ENCODE assay signal across 23 mouse cellular contexts in genomic region chr7:30269641-30270040, GRCm38 (mm10). TPM values are rescaled to one million over a fixed set of nuclear protein-coding genes. Genes with fewer than 3 reads are reported as not detected.
DNase-seq lines count a peak whose midpoint lies in the region; ATAC-seq lines count a peak whose summit lies in the region.
"Had no signal": no experiment of that assay in that cellular context is flagged by ENCODE, and none has a peak within 500 bp of the region (broad histone marks: within the 10 kb centered on the region; RNA-seq: fewer than 3 reads in every experiment).

No protein-coding gene starts in this region.

- WGBS in limb, embryonic 12.5 days = 90% methylated on average over 4 of the region's 4 CpGs
- WGBS in limb, embryonic 10.5 days = 88% methylated on average over 4 of the region's 4 CpGs
- 89% methylated on average over 4 of the region's 4 CpGs for WGBS in midbrain, embryonic 14.5 days
- 85% methylated on average over 4 of the region's 4 CpGs for WGBS in midbrain, embryonic 15.5 days

- DNase-seq in cerebellum, postnatal 10 days = peak; percentile 53 to 57
- no peak for DNase-seq in cerebellum, adult 11-12 months
- peak; percentile 39 to 52 for DNase-seq in cerebellum, postnatal 14 days
- DNase-seq in cerebellum, postnatal 4 days (ENCODE audit: low spot score in 2 of 2) = no peak
- no peak for DNase-seq in limb, embryonic 10.5 days (ENCODE audit: low spot score)
- DNase-seq in midbrain, embryonic 14.5 days = no peak
- DNase-seq: adrenal gland, adult 2 months; adrenal gland, adult 8-10 months; adrenal gland, postnatal 10 days; adrenal gland, postnatal 14 days; adrenal gland, postnatal 25 days; adrenal gland, postnatal 36 days; B cell, adult 2 months; cerebellum, adult 11 months; cerebellum, adult 18-20 months had no signal

- no peaks in the 10 kb centered on the region for H3K27me3 ChIP-seq in limb, embryonic 12.5 days
- H3K27me3 ChIP-seq in limb, embryonic 10.5 days (ENCODE audit: low read depth, poor library complexity, severe bottlenecking) = no peaks in the 10 kb centered on the region
- no peaks in the 10 kb centered on the region for H3K27me3 ChIP-seq in midbrain, embryonic 14.5 days (ENCODE audit: control insufficient read depth, insufficient read depth, low read length)
- H3K27me3 ChIP-seq in midbrain, embryonic 15.5 days (replicated peaks) = no peaks in the 10 kb centered on the region
- H3K27me3 ChIP-seq: CH12.LX, Patski had no signal

- no peaks in the 10 kb centered on the region for H3K4me1 ChIP-seq in limb, embryonic 12.5 days (replicated peaks)
- H3K4me1 ChIP-seq in limb, embryonic 10.5 days = no peaks in the 10 kb centered on the region; the same call in 1 of the 2 replicates
- no peaks in the 10 kb centered on the region for H3K4me1 ChIP-seq in midbrain, embryonic 14.5 days (ENCODE audit: control insufficient read depth, insufficient read depth, low read length)
- no peaks in the 10 kb centered on the region for H3K4me1 ChIP-seq in midbrain, embryonic 15.5 days

- H3K9ac ChIP-seq in limb, embryonic 12.5 days (replicated peaks) = 0 out of 2 replicates have a peak overlapping the region, but pooled peaks have one; percentile 8
- 0 out of 2 replicates have a peak overlapping the region, but pooled peaks have one; percentile 6 for H3K9ac ChIP-seq in midbrain, embryonic 14.5 days (replicated peaks; ENCODE audit: low read length)
- no peak overlapping the region for H3K9ac ChIP-seq in midbrain, embryonic 15.5 days

- H3K9me3 ChIP-seq in limb, embryonic 12.5 days = no peaks in the 10 kb centered on the region
- H3K9me3 ChIP-seq in limb, embryonic 10.5 days (replicated peaks) = no peaks in the 10 kb centered on the region
- no peaks in the 10 kb centered on the region for H3K9me3 ChIP-seq in midbrain, embryonic 14.5 days (ENCODE audit: control insufficient read depth, low read length)
- no peaks in the 10 kb centered on the region for H3K9me3 ChIP-seq in midbrain, embryonic 15.5 days
- H3K9me3 ChIP-seq: G1E had no signal

- H3K27ac ChIP-seq in limb, embryonic 12.5 days = no peak overlapping the region
- no peak overlapping the region for H3K27ac ChIP-seq in limb, embryonic 10.5 days
- no peak overlapping the region for H3K27ac ChIP-seq in midbrain, embryonic 14.5 days (replicated peaks; ENCODE audit: low read depth, low read length)
- no peak overlapping the region for H3K27ac ChIP-seq in midbrain, embryonic 15.5 days

- no peak for ATAC-seq in limb, embryonic 12.5 days (ENCODE audit: insufficient number of reproducible peaks, insufficient read depth, low FRiP score, low TSS enrichment, low read depth)
- no peak for ATAC-seq in midbrain, embryonic 14.5 days (ENCODE audit: low FRiP score, low TSS enrichment)
- ATAC-seq in midbrain, embryonic 15.5 days (replicated peaks) = no peak
- ATAC-seq: activated CD4-positive, CD25-positive, alpha-beta regulatory T cell, adult 4 months; CD4-positive, CD25-positive, alpha-beta regulatory T cell, adult 4 months; Patski had no signal

- H3K36me3 ChIP-seq in limb, embryonic 12.5 days = peaks cover 51% of the 10 kb centered on the region
- peaks cover 70% of the 10 kb centered on the region for H3K36me3 ChIP-seq in limb, embryonic 10.5 days
- 0 out of 2 replicates have a peak, but pooled peaks cover 6% of the 10 kb centered on the region for H3K36me3 ChIP-seq in midbrain, embryonic 14.5 days (ENCODE audit: control insufficient read depth, insufficient read depth, low read length)
- H3K36me3 ChIP-seq in midbrain, embryonic 15.5 days (replicated peaks) = no peaks in the 10 kb centered on the region

- no peak overlapping the region for H3K4me3 ChIP-seq in limb, embryonic 12.5 days (replicated peaks)
- no peak overlapping the region for H3K4me3 ChIP-seq in limb, embryonic 10.5 days
- no peak overlapping the region for H3K4me3 ChIP-seq in midbrain, embryonic 14.5 days (replicated peaks; ENCODE audit: low read depth, low read length)
- H3K4me3 ChIP-seq in midbrain, embryonic 15.5 days = no peak overlapping the region

- no peak overlapping the region for H3K4me2 ChIP-seq in limb, embryonic 12.5 days
- H3K4me2 ChIP-seq in midbrain, embryonic 14.5 days (ENCODE audit: low read length) = no peak overlapping the region
- no peak overlapping the region for H3K4me2 ChIP-seq in midbrain, embryonic 15.5 days

RNA-seq across cellular contexts. Expression of gene Thap8, which starts 10.3 kb away (rescaled TPM):
- 0.15 and 0.26 TPM in 2 replicates for polyA plus RNA-seq in limb, embryonic 12.5 days (2016; fragmentation: Nextera tagmentation; extraction: Ambion mirVana)
- polyA plus RNA-seq in limb, embryonic 10.5 days (2016; fragmentation: Nextera tagmentation; extraction: Ambion mirVana) = 0.15 and 0.25 TPM in 2 replicates
- polyA plus RNA-seq in midbrain, embryonic 14.5 days (2014; fragmentation: Nextera tagmentation; extraction: Ambion mirVana) = 0.58 and 0.61 TPM in 2 replicates
- 1.3 and 1.5 TPM in 2 replicates for polyA plus RNA-seq in midbrain, embryonic 15.5 days (2015; fragmentation: Nextera tagmentation; extraction: Ambion mirVana)

RNA-seq across cellular contexts. Expression of gene Wdr62, which starts 10.6 kb away (rescaled TPM):
- polyA plus RNA-seq in limb, embryonic 12.5 days (2016; fragmentation: Nextera tagmentation; extraction: Ambion mirVana) = 9.7 and 10.6 TPM in 2 replicates
- 15.1 and 15.5 TPM in 2 replicates for polyA plus RNA-seq in limb, embryonic 10.5 days (2016; fragmentation: Nextera tagmentation; extraction: Ambion mirVana)
- 2.5 and 5.0 TPM in 2 replicates for polyA plus RNA-seq in midbrain, embryonic 14.5 days (2014; fragmentation: Nextera tagmentation; extraction: Ambion mirVana)
- polyA plus RNA-seq in midbrain, embryonic 15.5 days (2015; fragmentation: Nextera tagmentation; extraction: Ambion mirVana) = 3.6 and 3.8 TPM in 2 replicates

RNA-seq across cellular contexts. Expression of gene Clip3, which starts 21.9 kb away (rescaled TPM):
- polyA plus RNA-seq in limb, embryonic 12.5 days (2016; fragmentation: Nextera tagmentation; extraction: Ambion mirVana) = 39.7 and 46.6 TPM in 2 replicates
- polyA plus RNA-seq in limb, embryonic 10.5 days (2016; fragmentation: Nextera tagmentation; extraction: Ambion mirVana) = 37.8 and 51.7 TPM in 2 replicates
- polyA plus RNA-seq in midbrain, embryonic 14.5 days (2014; fragmentation: Nextera tagmentation; extraction: Ambion mirVana) = 121 and 131 TPM in 2 replicates
- polyA plus RNA-seq in midbrain, embryonic 15.5 days (2015; fragmentation: Nextera tagmentation; extraction: Ambion mirVana) = 106 and 110 TPM in 2 replicates
- polyA plus RNA-seq: G1E had no signal

RNA-seq across cellular contexts. Expression of gene Ovol3, which starts 34.1 kb away (rescaled TPM):
- polyA plus RNA-seq in limb, embryonic 12.5 days (2016; fragmentation: Nextera tagmentation; extraction: Ambion mirVana) = not detected in 2 replicates
- polyA plus RNA-seq in limb, embryonic 10.5 days (2016; fragmentation: Nextera tagmentation; extraction: Ambion mirVana) = not detected in 2 replicates
- polyA plus RNA-seq in midbrain, embryonic 14.5 days (2014; fragmentation: Nextera tagmentation; extraction: Ambion mirVana) = not detected in 2 replicates
- not detected in 2 replicates for polyA plus RNA-seq in midbrain, embryonic 15.5 days (2015; fragmentation: Nextera tagmentation; extraction: Ambion mirVana)
- polyA plus RNA-seq: activated CD4-positive, CD25-positive, alpha-beta regulatory T cell, adult 4 months; adrenal gland, adult 2 months; C2C12; CD4-positive, CD25-positive, alpha-beta regulatory T cell, adult 4 months; G1E; Patski had no signal

RNA-seq across cellular contexts. Expression of gene Tbcb, which starts 37.6 kb away (rescaled TPM):
- 214 and 222 TPM in 2 replicates for polyA plus RNA-seq in limb, embryonic 12.5 days (2016; fragmentation: Nextera tagmentation; extraction: Ambion mirVana)
- 261 and 262 TPM in 2 replicates for polyA plus RNA-seq in limb, embryonic 10.5 days (2016; fragmentation: Nextera tagmentation; extraction: Ambion mirVana)
- 337 and 360 TPM in 2 replicates for polyA plus RNA-seq in midbrain, embryonic 14.5 days (2014; fragmentation: Nextera tagmentation; extraction: Ambion mirVana)
- polyA plus RNA-seq in midbrain, embryonic 15.5 days (2015; fragmentation: Nextera tagmentation; extraction: Ambion mirVana) = 429 and 432 TPM in 2 replicates

Comparison
In these comparisons a context has a peak if more than half of its experiments do, and no peak if none do; other contexts are left out.
1. DNase-seq: peak in cerebellum, postnatal 10 days (2 of 2) and cerebellum, postnatal 14 days (2 of 2); none in cerebellum, adult 11-12 months (single experiment), cerebellum, postnatal 4 days (0 of 2), limb, embryonic 10.5 days (single experiment) and midbrain, embryonic 14.5 days (single experiment).